Mouse (Mus musculus) mouse embryonic stem cell (cell line): ENCODE measurements around the gene Rpl18a.

Experiments
- in situ Hi-C, 2 experiments: fragments of 300-500 bp; cut with MboI; formaldehyde crosslinking; loops; 1 replicate in 1 of 2; 3 replicates in 1 of 2; pipeline ENCODE4 v1.14.3; 2019 to 2020; ENCODE audit warnings: low sequenced_read_pairs in 2 of 2, low pct_unique_long_range_greater_than_20kb in 1 of 2, mixed read lengths in 1 of 2; ENCODE audit not compliant: unreplicated experiment in 1 of 2

Rpl18a gene

DNA sequence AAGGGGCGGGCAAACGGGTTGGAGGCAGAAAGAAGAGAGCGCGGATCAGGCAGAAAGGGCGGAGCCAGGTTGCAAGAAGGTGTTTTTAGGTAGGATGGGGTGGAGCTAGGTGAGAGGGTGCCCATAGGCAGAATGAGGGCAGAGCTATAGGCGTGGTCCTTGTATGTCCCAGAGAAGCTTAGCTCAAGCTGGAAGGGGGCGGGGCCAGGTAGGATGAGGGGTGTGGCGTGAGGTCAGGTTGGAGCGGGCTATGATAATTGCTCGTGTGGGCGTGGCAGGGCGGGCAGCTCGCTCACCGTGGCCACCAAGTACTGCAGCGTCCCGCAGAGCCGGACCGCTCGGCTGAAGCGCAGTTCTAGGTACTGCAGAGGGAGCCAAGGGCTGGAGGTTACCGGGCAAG lies 5.9 kb downstream of the Rpl18a start:
- in situ Hi-C loops, result no loop called here

DNA sequence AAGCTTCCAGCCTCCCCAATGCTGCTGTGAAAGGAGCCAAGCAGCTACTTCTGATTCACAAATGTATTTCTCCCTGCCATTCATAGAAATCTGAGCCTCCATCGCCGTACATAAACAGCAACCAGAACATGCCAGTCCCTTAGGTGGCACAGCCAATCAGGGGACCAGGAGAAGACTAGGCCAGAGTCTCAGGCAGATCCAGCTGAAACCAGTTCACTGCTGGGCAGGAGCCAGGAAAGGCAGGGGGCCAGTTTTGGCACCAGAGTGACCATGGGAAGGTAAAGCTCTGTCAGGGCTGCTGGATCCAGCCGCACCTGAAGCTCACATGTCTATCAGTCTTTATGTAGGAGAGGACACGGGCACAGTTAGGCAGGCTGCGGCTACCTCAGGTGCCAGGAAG lies 6.6 kb downstream of the Rpl18a start:
- in situ Hi-C loops, result no loop called here

DNA sequence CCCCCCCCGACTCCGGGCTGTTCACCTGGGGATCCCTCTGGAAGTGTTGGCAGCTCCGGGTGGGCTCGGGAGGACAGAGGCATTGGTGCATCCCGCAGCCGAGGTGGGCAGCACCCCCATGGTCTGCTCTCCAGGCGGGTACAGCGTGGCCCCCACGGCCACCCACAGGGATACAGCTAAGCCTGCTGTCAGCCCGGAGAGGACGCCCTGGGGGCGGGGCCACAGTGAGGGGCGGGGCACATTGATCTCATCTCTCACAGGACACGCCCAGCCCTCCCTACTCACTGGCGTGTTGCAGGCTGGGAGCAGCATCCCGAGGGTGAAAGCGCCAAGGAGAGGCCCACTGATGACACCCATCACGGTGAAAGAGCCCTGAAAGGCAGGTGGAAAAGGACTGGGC lies 9.5 kb downstream of the Rpl18a start:
- in situ Hi-C loops, result no loop called here

DNA sequence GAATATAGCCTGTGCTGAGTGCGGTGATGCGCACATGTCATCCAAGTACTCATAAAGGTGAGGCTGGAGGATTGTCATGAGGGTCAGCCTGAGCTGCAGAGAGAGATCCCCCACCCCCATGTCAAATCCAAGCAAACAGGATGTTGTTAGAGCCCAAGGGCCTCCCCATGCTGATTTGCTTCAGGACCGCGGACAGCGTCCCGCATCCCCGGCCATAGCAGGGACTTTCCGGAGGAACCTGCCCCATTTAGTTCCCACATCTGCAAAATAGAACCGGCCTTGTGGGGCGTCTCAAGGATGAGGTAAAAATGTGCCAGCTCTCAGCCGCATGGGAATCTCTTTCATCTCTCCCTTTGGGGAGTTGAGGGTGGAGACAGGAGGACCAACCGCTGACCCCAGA lies 11.6 kb downstream of the Rpl18a start:
- in situ Hi-C loops, result no loop called here

DNA sequence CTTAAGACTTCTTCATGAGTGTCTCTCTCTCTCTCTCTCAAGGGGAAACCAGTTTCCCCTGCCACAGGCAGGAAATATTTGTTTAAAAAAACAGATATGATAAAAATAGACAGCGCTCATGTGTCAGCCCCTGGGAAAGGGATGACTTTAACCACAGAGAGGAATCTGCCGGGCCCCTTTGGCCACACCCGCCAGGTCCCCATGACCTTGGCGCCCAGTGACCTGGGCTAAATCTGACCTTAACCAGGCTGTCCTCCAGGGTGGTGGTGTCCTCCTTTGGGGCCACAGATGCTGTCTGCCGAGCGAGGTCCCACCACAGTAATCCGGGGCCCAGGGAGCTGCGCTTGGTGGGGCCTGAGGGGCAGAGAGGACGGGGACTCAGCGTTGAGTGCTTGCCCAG lies 12.5 kb downstream of the Rpl18a start:
- in situ Hi-C loops, result no loop called here

DNA sequence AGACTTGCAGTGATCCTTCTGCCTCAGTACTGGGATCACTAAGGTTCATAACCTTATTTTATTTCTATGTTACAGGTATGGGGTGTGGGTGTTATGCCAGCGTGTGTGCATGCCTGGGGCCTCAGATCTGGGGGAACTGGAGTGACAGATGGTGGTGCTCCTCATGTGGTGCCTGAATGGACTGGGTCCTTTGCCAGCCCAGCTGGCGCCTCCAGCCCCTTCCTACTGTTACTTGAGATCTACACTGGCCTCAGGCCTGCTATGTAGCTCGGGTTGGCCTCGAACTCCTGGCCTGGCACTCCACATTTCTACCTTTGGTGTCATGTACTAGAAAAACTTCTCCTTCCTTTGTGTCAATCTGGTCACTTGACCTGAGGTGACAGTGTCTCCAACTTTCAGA lies 13.0 kb downstream of the Rpl18a start:
- in situ Hi-C loops, result no loop called here

DNA sequence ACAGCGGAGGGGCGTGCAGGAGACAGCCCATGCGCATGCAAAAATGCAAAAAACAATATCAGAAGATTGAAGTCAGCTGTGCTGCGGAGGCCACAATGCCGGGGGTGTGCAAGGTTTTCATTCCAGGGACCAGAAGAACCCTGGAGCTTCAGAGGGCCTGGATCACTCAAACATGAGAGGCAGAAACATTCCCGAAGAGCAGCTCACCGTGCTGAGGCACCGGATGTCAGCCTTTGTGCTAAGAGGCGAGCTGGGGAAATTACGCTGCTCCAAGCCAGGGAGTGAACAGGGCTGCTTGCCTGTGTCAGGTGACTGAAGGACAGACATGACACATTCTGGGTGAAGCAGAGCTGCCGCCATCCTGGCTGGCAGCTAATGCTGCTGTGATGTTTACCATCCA lies 16.7 kb downstream of the Rpl18a start:
- in situ Hi-C loops, result no loop called here

DNA sequence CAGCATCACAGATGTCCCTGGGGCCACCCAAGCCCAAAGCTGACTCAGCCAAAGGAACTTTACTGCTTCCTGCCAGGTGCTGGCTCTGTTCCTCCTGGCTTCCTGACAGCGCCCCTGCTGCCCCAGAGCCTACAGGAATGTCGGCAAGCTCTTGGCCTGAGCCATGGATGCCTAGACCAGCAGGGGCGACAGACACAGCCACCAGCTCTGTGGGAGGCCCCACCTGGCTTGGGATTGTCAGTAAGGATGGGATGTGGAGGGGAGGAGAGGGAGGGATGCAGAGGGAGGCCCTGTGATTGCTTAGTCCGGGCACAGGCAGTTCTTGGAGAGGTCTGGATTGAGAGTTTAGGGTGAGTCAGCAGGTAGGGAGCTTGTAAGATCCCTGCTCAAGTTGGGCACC lies 17.1 kb downstream of the Rpl18a start:
- in situ Hi-C loops, result no loop called here

DNA sequence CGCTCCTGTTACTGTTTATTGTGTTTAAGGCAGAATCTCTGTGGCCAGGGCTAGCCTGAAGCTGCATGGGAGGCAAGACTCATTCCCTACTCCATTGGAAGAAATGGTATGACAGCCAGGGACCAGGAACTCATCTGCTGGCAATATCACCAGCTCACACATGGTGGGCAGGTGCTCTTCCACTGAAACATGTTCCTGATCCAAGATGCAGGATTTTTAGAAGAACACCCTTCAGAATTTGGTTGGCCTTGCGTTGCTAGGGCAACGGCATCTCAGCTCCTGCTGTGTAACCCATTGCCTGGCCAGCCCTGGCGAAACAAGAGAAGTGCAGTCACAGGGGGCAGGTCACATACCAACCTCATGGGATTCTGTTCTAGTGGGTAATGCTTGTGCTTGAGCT lies 17.7 kb downstream of the Rpl18a start:
- in situ Hi-C loops, result no loop called here

DNA sequence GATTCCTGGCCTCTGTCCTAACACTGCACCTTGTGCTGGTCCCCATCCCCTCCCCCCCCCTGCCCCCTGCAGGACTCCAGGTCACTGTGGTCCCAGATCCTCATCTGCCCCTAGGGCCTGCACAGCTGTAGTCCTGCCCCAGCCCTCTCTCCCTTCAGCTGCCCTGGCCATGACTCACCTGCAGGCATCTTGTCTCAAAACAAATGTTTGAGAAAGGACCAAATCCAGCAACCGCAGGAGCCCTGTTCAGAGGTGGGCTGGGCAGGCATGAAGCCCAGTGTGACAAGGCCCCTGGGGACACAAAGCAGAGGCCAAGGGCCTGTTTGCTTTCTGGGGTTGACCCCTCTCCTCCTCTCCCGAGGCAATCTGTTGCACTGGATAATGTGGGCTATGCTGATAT lies 19.0 kb downstream of the Rpl18a start:
- in situ Hi-C loops, result no loop called here

DNA sequence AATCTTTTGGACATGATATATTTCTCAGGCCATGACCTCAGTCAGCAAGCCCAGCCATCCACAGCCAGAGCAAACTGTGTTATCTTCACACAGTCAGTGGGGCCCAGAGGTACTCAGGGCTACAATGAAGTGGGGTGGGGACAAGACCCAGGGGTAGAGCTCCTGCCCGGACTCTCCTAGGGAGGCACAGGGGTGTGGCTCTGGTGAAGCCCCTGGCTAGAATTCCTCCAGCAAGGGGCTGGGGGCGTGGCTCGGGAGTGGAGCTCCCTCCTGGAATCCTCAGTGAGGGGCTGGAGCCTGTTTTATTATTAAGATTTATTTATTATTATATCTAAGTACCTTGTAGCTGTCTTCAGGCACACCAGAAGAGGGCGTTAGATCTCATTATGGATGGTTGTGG lies 20.8 kb downstream of the Rpl18a start:
- in situ Hi-C loops, result no loop called here

DNA sequence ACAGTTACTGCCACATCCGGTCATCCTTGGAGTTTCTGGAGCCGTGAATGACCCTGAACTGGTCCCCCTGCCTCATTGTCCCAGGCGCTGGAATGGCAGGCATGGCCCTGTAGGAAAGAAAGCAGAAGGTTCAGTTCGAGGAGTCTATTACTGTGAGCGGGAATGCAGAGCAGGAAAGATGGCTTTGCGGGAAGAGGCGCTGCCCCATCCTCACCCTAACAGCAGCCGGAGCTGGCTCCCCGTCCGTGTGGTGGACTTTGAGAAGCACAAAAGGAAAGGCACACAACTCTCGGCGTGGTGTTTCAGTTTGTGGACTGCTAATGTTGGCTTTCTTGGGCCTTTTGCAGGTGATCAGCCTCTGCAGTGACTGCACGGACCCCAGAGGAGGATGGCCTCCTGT lies 22.8 kb downstream of the Rpl18a start:
- in situ Hi-C loops, result no loop called here

DNA sequence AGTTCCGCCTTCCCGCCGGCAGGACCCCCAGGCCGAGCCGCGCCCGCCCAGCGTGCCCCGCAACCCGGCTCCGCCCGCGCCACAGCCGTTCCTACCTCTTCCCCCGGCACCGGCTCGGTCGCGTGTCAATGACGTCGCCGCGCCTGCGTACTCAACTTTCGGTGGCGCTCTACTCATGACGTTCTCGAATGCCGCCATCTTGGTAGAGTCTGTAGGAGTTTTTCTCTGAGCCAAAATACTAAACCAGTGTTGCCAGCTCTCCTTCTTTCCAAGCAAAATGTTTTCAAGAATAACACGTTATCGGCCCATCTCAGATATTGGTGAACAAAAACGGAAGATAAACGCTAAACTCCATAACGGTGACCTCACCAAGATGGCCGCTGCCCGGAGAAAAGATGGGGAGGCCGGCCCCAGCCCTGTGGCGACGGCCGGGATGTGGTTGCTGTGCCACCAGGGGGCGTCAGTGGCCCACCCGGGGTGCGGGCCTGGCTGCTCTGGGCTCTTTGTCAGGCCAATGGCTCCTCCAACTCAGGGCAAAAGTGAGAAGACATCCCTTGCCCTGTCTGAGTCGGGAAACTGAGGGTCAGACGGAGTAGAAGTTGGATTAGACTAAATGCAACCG lies 23.7 kb downstream of the Rpl18a start, which contains the start of gene Ccdc124:
Ccdc124 (minus strand) TSS at position 572 of the 622 bp plus-strand sequence.
- in situ Hi-C loops, result no loop called here

DNA sequence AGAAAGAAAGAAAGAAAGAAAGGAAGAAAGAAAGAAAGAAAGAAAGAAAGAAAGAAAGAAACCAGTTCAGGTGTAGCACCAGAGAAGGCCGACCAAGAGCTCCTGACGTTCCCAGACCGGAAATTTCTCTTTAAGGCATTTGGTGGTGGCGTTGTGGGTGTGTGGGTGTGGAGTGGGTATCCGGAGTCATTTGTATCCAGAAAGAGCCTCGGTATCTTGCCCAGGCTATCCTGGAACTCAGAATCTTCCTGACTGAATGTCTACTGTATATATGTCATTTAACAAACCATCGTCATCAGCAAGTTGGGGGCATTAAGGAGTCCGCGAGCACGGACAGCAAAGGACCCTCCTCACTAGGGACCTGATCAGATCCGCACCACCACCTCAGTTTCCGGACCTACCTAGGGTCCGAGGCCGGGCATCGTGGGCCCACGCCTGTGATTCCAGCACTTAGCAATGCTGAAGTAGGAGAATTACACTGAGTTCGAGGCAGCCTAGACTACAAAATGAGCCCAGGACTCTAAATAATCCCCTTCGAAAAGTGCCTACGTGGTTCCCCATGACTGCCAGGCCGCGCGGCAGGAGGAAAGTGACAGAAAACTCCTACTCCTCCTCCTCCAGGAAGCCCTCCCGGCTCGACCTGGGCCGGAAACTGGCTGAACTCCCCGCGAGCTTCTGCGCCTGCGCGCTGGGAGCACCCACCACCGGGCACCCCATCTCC lies 24.4 kb downstream of the Rpl18a start:
- in situ Hi-C loops, result no loop called here

DNA sequence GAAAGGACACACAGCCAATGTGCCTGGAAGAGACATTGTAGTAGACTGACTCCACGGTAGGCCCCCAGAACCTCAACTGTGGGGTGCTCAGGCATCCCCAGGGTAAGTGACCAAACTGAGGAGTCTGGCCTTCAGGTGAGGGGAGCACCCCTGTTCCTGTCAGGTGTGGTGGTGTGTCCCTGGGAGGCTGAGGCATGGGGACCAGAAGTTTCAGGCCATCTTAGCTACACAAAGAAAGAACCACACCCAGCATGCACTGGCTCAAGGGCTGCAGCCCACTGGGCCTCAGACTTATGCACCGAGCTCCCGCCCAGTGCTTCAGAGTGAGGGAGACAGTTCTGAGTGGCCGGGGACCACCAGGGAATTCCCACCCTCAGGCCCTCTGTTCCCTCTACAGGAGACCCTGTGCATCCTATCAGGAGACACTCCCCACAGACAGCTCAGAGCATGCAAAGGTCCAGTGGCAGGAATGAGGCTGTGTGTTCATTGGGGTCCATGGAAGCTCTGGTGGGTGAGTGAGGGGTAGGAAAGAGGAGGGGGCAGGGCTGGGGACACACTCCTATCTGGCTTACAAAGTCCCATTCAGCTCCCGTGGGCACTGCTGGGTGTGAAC lies 25.9 kb downstream of the Rpl18a start:
- in situ Hi-C loops, result no loop called here

DNA sequence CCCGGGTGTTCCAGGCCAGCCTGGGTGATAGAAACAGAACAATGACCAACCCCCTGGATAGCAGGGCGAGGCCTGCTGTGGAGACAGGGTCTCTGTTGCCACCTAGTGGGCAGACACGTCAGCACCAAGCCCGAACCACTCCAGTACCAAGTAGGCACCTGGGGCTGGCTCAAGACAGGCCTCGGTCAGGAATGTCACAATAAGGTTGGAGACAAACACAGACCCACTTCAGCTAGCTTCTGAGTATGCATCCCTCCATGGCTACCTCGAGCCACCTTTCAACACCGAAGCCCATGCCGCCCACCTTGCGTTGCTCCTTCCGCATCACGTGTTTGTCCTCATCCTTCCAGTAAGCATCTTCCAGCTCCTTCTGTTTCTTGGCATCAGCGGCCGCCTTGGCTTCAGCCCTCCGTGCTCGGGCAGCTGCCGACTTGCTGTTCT lies 27.6 kb downstream of the Rpl18a start:
- in situ Hi-C loops, result no loop called here

DNA sequence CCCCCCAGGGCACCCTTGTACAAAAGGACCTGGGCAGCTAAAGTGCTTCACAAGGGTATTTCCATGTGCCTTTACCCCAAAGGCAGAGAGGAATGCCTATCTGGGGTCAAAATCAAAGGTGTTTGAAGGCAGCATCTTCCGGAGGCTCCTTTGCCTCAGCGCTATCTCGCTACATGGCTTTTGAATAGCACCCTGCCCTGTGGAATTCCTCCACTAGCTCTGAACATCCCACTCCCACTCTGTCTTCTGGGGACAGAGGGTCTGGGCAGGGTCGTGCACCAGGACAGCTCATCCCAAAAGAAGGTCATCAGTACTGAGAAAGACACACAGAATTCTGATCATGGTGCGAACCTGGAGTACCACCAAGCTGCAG lies 28.0 kb downstream of the Rpl18a start:
- in situ Hi-C loops, result no loop called here

DNA sequence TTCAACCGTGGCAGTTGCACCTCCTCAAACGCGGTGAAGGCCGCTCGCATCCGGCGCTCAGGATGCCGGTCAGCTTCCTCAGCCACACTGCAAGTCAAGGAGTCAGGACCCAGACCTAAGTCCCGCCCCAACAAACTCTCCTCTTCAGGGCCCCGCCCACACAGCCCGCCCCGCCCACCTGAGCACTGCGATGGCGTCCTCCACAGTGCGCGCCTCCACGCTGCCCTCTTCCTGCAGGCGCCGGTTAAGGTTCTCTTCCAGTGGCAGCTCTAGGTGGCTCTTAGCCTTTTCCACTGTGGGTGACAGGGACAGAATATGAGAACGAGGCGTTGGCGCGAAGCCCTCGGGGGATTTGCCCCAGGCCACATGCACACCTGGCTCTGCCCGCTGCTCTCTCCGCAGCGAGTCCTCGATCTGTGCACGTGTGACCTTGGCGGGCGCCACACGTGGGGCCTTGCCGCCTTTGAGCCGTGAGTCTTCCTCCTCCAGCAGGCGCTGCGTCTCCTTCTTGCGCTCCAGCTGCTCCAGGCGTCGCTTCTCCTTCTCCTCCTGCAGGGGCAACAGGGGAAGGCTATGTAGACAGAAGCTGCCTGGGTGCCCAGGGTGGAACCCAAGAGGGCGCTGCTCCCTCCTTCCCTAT lies 28.5 kb downstream of the Rpl18a start:
- in situ Hi-C loops, result no loop called here

DNA sequence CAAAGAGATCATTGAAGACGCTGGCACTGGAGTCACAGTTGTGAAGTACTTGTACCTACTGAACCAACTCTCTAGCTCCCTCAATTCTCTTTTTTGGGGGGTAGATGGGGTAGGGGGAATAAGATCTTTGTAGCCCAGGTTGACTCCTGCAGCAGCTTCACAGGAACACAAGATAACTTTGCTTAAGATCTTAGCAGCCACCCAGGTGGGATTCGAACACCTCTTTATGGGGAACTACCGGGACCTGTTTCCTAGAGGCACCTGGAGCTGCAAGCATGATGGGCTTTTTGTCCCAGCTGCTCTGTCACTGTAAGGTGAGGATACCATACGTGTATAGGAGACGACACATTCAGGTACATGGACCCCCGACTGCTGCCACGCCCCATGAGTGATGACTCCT lies 30.6 kb downstream of the Rpl18a start:
- in situ Hi-C loops, result no loop called here
